Mouse (Mus musculus): ENCODE results near the gene Zbtb1.

DNA sequence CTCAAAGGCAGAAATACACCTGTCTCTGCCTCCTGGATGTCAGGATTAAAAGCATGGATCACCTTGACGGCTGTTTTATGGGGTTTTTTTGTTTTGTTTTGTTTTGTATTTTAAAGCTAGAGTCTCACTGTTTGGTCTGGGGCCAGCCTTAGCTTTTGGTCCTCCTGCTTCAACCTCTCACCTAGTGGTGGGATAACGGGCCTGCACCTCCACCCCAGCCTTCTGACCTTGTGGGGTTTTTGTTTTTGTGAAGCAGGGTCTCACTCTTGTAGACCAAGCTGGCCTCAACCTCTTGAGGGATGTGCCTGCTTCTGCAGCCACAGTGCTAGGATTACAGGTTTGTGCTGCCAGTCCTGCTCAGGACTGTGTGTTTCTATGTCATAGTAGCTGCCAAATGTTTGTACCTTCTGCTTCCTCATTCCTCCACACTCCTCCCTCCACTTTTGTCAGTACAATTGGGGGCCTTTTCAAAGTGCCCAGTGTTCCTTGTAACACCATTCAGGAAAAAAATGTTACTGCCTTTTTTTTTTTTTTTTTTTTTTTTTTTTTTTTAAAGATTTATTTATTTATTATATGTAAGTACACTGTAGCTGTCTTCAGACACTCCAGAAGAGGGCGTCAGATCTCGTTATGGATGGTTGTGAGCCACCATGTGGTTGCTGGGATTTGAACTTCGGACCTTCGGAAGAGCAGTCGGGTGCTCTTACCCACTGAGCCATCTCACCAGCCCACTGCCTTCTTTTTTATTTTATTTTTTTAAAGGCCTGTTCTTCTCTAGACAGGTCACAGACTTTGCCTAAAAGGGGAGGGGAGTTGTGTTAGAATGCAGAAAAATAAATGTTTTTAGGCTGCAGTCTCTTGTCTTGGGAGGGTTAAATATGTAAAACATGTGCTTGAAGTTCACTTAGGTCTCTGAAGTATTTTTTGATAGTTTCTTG lies 3.1 kb downstream of the Zbtb1 start:
- TF ChIP-seq POLR2A (IDR thresholded peaks at IDR 0.05; ENCODE audit: borderline replicate concordance, low read depth, low read length) (no peak), CTCF (IDR thresholded peaks at IDR 0.05; ENCODE audit: low read depth, low read length) (no peak)

Measured in bone marrow macrophage, adult 2 months (primary cell).